Mouse (Mus musculus) CH12.LX (cell line): ENCODE data around the gene Dtnb. TPM values are rescaled to one million over a fixed set of nuclear protein-coding genes. Genes with fewer than 3 reads are reported as not detected.

Experiments
- DNase-seq: peaks from one replicate; pipeline ENCODE4 v3.0.0-alpha.2; 2013; ENCODE audit errors: extremely low read depth
- H3K27ac ChIP-seq: 2 replicates; pipeline ENCODE4 v1.5.1; 2012; ENCODE audit warnings: low read depth, mild to moderate bottlenecking, control low read depth, moderate library complexity; ENCODE audit not compliant: insufficient read depth
- H3K27me3 ChIP-seq: replicated peaks from 2 replicates; pipeline ENCODE3; 2012; ENCODE audit warnings: inconsistent platforms
- H3K36me3 ChIP-seq, 2 experiments: replicated peaks in 1 of 2; 2 replicates each; pipeline versions ENCODE3 to v1.6.1; 2012; ENCODE audit warnings: inconsistent platforms in 1 of 2, low read length in 1 of 2, mild to moderate bottlenecking in 1 of 2, mixed read lengths in 1 of 2, moderate library complexity in 1 of 2; ENCODE audit not compliant: control insufficient read depth in 1 of 2, insufficient read depth in 1 of 2
- H3K4me1 ChIP-seq, 2 experiments: 2 replicates each; pipeline ENCODE4 v1.6.1; 2012; ENCODE audit warnings: inconsistent platforms in 1 of 2, moderate library complexity in 1 of 2; ENCODE audit not compliant: insufficient read depth in 2 of 2, control insufficient read depth in 1 of 2
- H3K4me2 ChIP-seq: 2 replicates; pipeline ENCODE4 v1.6.1; 2012; ENCODE audit warnings: low read depth, mild to moderate bottlenecking, control low read depth; ENCODE audit not compliant: poor library complexity, insufficient read depth, severe bottlenecking
- H3K4me3 ChIP-seq, 3 experiments: fragments of 150-350 bp in 1 of 3; sonication (generic) in 1 of 3; replicated peaks in 1 of 3; 2 replicates each; pipeline versions ENCODE3 to v1.5.1; 2011 to 2012; ENCODE audit warnings: low read depth in 2 of 3, low read length in 2 of 3, mild to moderate bottlenecking in 2 of 3, moderate library complexity in 2 of 3, control low read depth in 1 of 3, improper control_type of control experiment in 1 of 3, inconsistent platforms in 1 of 3, mixed read lengths in 1 of 3; ENCODE audit not compliant: poor library complexity in 1 of 3
- H3K79me2 ChIP-seq: replicated peaks from 2 replicates; pipeline ENCODE4 v1.6.1; 2012; ENCODE audit warnings: mild to moderate bottlenecking, moderate library complexity; ENCODE audit not compliant: control insufficient read depth, poor library complexity, insufficient read depth, severe bottlenecking; ENCODE audit errors: extremely low read depth
- H3K9ac ChIP-seq: 2 replicates; pipeline ENCODE4 v1.6.1; 2012; ENCODE audit warnings: low read depth, mild to moderate bottlenecking, control low read depth, moderate library complexity; ENCODE audit not compliant: insufficient read depth
- H3K9me3 ChIP-seq: replicated peaks from 2 replicates; pipeline ENCODE3; 2012; ENCODE audit warnings: low read length, inconsistent platforms, mixed read lengths
- CHD1 ChIP-seq: IDR thresholded peaks from 2 replicates; pipeline ENCODE4 v1.6.1; 2012; ENCODE audit warnings: low read depth, low read length, improper control_type of control experiment, inconsistent platforms
- CHD2 ChIP-seq: IDR thresholded peaks from 2 replicates; pipeline ENCODE4 v1.6.1; 2011; ENCODE audit warnings: low read length, improper control_type of control experiment
- CTCF ChIP-seq, 2 experiments: IDR thresholded peaks in 1 of 2; conservative IDR thresholded peaks in 1 of 2; 2 replicates each; pipeline ENCODE4 v1.5.1; 2011 to 2012; ENCODE audit warnings: low read depth in 2 of 2, low read length in 2 of 2, improper control_type of control experiment in 1 of 2, inconsistent platforms in 1 of 2, mild to moderate bottlenecking in 1 of 2, moderate library complexity in 1 of 2
- EP300 ChIP-seq: IDR thresholded peaks from 2 replicates; pipeline ENCODE4 v1.6.1; 2011; ENCODE audit warnings: low read length, improper control_type of control experiment
- GABPA ChIP-seq: IDR thresholded peaks from 2 replicates; pipeline ENCODE4 v1.6.1; 2012; ENCODE audit warnings: low read depth, low read length, improper control_type of control experiment, inconsistent platforms; ENCODE audit not compliant: insufficient replicate concordance
- HCFC1 ChIP-seq: IDR thresholded peaks from 2 replicates; pipeline ENCODE4 v1.6.1; 2012; ENCODE audit warnings: low read depth, mild to moderate bottlenecking, inconsistent platforms, low read length, improper control_type of control experiment
- IRF4 ChIP-seq: IDR thresholded peaks from 2 replicates; pipeline ENCODE4 v1.6.1; 2014; ENCODE audit warnings: low read depth, mild to moderate bottlenecking, inconsistent platforms, low read length, improper control_type of control experiment
- JUN ChIP-seq: IDR thresholded peaks from 2 replicates; pipeline ENCODE4 v1.6.1; 2011; ENCODE audit warnings: low read depth, mild to moderate bottlenecking, low read length, improper control_type of control experiment, moderate library complexity; ENCODE audit not compliant: insufficient read depth
- KAT2A ChIP-seq: IDR thresholded peaks from 2 replicates; pipeline ENCODE4 v1.6.1; 2012; ENCODE audit warnings: low read length, improper control_type of control experiment, inconsistent platforms; ENCODE audit not compliant: insufficient replicate concordance
- MAFK ChIP-seq: IDR thresholded peaks from 2 replicates; pipeline ENCODE4 v1.6.1; 2011; ENCODE audit warnings: low read length, improper control_type of control experiment; ENCODE audit not compliant: insufficient replicate concordance
- MEF2A ChIP-seq: IDR thresholded peaks from 2 replicates; pipeline ENCODE4 v1.6.1; 2014; ENCODE audit warnings: low read depth, mild to moderate bottlenecking, inconsistent platforms, low read length, improper control_type of control experiment, borderline replicate concordance
- MYC ChIP-seq: IDR thresholded peaks from 2 replicates; pipeline ENCODE4 v1.6.1; 2011; ENCODE audit warnings: low read depth, mild to moderate bottlenecking, improper control_type of control experiment, low read length
- POLR2A ChIP-seq: IDR thresholded peaks from 2 replicates; pipeline ENCODE4 v1.6.1; 2011; ENCODE audit warnings: low read depth, mild to moderate bottlenecking, improper control_type of control experiment, low read length
- RAD21 ChIP-seq: IDR thresholded peaks from 2 replicates; pipeline ENCODE4 v1.6.1; 2011; ENCODE audit warnings: low read depth, mild to moderate bottlenecking, low read length, improper control_type of control experiment, moderate library complexity
- SIN3A ChIP-seq: IDR thresholded peaks from 2 replicates; pipeline ENCODE4 v1.6.1; 2012; ENCODE audit warnings: low read length, improper control_type of control experiment, inconsistent platforms
- SMC3 ChIP-seq: IDR thresholded peaks from 2 replicates; pipeline ENCODE4 v1.6.1; 2011; ENCODE audit warnings: low read depth, low read length, improper control_type of control experiment
- TCF12 ChIP-seq: IDR thresholded peaks from 2 replicates; pipeline ENCODE4 v1.6.1; 2014; ENCODE audit warnings: low read depth, mild to moderate bottlenecking, inconsistent platforms, low read length, improper control_type of control experiment
- USF2 ChIP-seq: conservative IDR thresholded peaks from 2 replicates; pipeline ENCODE4 v1.6.1; 2011; ENCODE audit warnings: low read depth, low read length, improper control_type of control experiment
- ZKSCAN1 ChIP-seq: IDR thresholded peaks from 2 replicates; pipeline ENCODE4 v1.6.1; 2012; ENCODE audit warnings: low read depth, inconsistent platforms, low read length, improper control_type of control experiment, borderline replicate concordance
- ZMIZ1 ChIP-seq: IDR thresholded peaks from 2 replicates; pipeline ENCODE4 v1.6.1; 2012; ENCODE audit warnings: low read depth, mild to moderate bottlenecking, inconsistent platforms, low read length, improper control_type of control experiment
- ZNF384 ChIP-seq: IDR thresholded peaks from 2 replicates; pipeline ENCODE4 v1.6.1; 2012; ENCODE audit warnings: low read depth, low read length, improper control_type of control experiment, inconsistent platforms
- dilution Hi-C: fragments of 300-500 bp; cut with MboI; formaldehyde crosslinking; loops from 2 replicates; pipeline ENCODE4 v1.14.3; 2020; ENCODE audit warnings: low sequenced_read_pairs; ENCODE audit not compliant: extremely low pct_unique_long_range_greater_than_20kb, extremely low pct_ligation_motif_present
- in situ Hi-C: fragments of 300-500 bp; cut with MboI; formaldehyde crosslinking; loops from 3 replicates; pipeline ENCODE4 v1.14.3; 2019; ENCODE audit warnings: low sequenced_read_pairs, low pct_ligation_motif_present, low pct_unique_long_range_greater_than_20kb, mixed read lengths
- polyA plus RNA-seq: library from polyadenylated mRNA; unstranded; fragments of >175 nt; gene quantifications from 2 replicates; pipeline ENCODE4 v1.2.1, GENCODE M21; 2012; ENCODE audit warnings: low read depth; ENCODE audit not compliant: insufficient read length
- total RNA-seq, 2 experiments: library from RNA; depleted of rRNA; stranded (reverse); fragments of 300-350 nt in 1 of 2; fragments of >200 nt in 1 of 2; gene quantifications; 2 replicates each; pipeline ENCODE4 v1.2.3; 2012 to 2014

The Dtnb gene
- total and polyA plus RNA-seq, 3 experiments: 8.1 to 26.0 (median 17.4) TPM

DNA sequence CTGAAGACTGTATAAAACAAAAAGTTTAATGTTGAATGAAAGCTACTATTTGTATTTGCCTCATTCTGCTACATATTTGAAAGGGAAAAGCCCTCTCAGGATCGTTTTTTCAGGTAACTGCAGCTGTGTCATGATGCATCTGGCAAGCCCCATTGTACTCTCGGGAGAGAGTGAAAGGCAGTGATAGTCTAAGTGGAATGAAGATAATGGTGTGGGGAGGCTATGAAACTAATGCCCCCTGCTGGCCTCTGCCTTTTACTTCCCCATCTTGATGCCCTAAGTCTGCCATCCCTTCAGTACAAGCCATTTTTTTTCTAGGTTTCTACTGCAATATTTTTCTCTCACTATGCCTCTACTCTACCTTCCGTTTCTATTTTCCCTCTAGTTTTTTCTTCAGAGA, 69.8 kb downstream of the Dtnb start (continued):
- peak; percentile 68 for TF ChIP-seq RAD21
- TF ChIP-seq POLR2A: no peak
- peak; percentile 27 to 78; a peak in 3 of 4 replicates for TF ChIP-seq CTCF (conservative IDR thresholded peaks at IDR 0.05 in 1 of 2, IDR thresholded peaks at IDR 0.05 in 1 of 2; ENCODE audit: low read depth in 2 of 2, low read length in 2 of 2)

DNA sequence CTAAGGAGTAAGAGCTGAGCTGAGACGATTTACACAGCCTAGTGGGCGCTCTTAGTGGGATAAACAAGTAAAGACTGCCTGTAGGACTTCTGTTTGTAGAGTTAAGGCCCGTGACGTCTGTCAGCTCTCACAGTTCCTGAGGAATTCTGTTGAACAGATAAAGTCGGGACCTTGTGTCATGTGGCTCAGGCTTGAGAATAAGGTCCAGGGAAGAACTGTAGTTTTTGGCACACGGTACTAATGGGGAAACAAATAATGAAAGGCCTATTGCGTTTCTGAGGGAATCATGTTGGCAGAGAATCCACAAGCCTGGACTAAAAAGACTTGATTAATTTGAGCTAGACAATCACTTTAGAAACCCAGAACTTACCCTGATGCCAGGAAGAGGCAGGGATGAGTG, 84.6 kb downstream of the Dtnb start:
- Histone ChIP-seq H3K9me3 (no peaks in the 10 kb centered on the region), H3K36me3 (peaks cover 0 to 11% of the 10 kb centered on the region in 2 experiments), H3K4me2 (peak overlapping the region; percentile 30; the same call in 1 of the 2 replicates), H3K9ac (no peak overlapping the region), H3K27me3 (no peaks in the 10 kb centered on the region), H3K27ac (no peak overlapping the region), H3K4me1 (peaks cover 11 to 24% of the 10 kb centered on the region in 2 experiments), H3K79me2 (no peaks in the 10 kb centered on the region), H3K4me3 (no peak overlapping the region)
- dilution Hi-C loops (no loop called here), in situ Hi-C loops (loop anchor here (25.0 kb wide), 1 partner anchor 181 kb away; no protein-coding TSS in a partner anchor)
- no peak for DNase-seq
- TF ChIP-seq TCF12 (no peak), ZMIZ1 (no peak), CHD2 (no peak), GABPA (no peak), CHD1 (no peak), MEF2A (no peak), JUN (no peak), POLR2A (no peak), SMC3 (no peak), ZKSCAN1 (no peak), ZNF384 (no peak), KAT2A (no peak), MAFK (no peak), SIN3A (no peak), MYC (no peak), CTCF (conservative IDR thresholded peaks at IDR 0.05 in 1 of 2, IDR thresholded peaks at IDR 0.05 in 1 of 2; ENCODE audit: low read depth in 2 of 2, low read length in 2 of 2) (no peak)
- TF ChIP-seq, all 38 proteins: peak for 0

DNA sequence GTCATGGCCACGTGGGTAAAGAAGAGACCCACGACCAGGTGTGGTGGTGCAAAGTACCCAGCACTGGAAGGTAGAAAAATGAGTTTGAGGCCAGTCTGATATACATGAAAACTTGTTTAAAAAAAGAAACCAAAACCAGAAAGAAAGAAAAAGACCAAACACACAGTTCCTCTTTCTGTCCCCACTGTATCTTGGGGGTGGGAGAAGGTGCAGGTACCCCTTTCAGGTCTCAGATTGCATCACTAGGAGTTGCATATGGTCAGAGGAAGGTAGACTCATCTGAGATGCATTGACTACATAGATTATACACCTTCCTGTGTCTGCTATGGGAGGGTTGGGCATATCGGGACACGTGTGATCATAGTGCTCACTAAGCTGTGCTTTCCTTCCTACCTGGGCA, 85.1 kb downstream of the Dtnb start:
- H3K79me2 ChIP-seq: no peaks in the 10 kb centered on the region

More for the DNA sequence above, 85.1 kb downstream of the Dtnb start:
- TF ChIP-seq HCFC1 (no peak), EP300 (peak; percentile 63), GABPA (no peak), IRF4 (peak; percentile 60), MYC (peak; percentile 46; the same call in 1 of the 2 replicates), USF2 (no peak)
- Histone ChIP-seq H3K27me3 (no peaks in the 10 kb centered on the region), H3K4me1 (peaks cover 11 to 24% of the 10 kb centered on the region in 2 experiments), H3K36me3 (peaks cover 0 to 11% of the 10 kb centered on the region in 2 experiments), H3K9ac (no peak overlapping the region), H3K9me3 (no peaks in the 10 kb centered on the region), H3K4me3 (no peak overlapping the region), H3K27ac (no peak overlapping the region), H3K4me2 (peak overlapping the region; percentile 30; the same call in 1 of the 2 replicates)
- DNase-seq: peak; percentile 21
- dilution Hi-C loops (no loop called here), in situ Hi-C loops (loop anchor here (25.0 kb wide), 1 partner anchor 180 kb away; no protein-coding TSS in a partner anchor)
